Mouse (Mus musculus): ENCODE data around the gene Ptprj.
A peak's percentile ranks its signal among the peaks of the same experiment; 100 is the strongest.

Ptprj gene

GRCm38 (mm10) chr2:90522455-90522854 lies 58.0 kb downstream of the Ptprj start:
- no peak for DNase-seq (ENCODE audit: low spot score)

GRCm38 (mm10) chr2:90521909-90522308 lies 58.5 kb downstream of the Ptprj start:
- no peak for DNase-seq (ENCODE audit: low spot score)

- DNase-seq (ENCODE audit: low spot score), result no peak
Observed at GRCm38 (mm10) chr2:90518296-90518695, 62.2 kb downstream of the Ptprj start.

- DNase-seq (ENCODE audit: low spot score), result no peak
Observed at GRCm38 (mm10) chr2:90514969-90515368, 65.5 kb downstream of the Ptprj start.

- no peak for DNase-seq (ENCODE audit: low spot score)
Observed at GRCm38 (mm10) chr2:90509268-90509667, 71.2 kb downstream of the Ptprj start.

GRCm38 (mm10) chr2:90506143-90506542 lies 74.3 kb downstream of the Ptprj start:
- no peak for DNase-seq (ENCODE audit: low spot score)

GRCm38 (mm10) chr2:90504731-90505171 lies 75.7 kb downstream of the Ptprj start:
- DNase-seq (ENCODE audit: low spot score), result no peak

GRCm38 (mm10) chr2:90503182-90503833 lies 77.1 kb downstream of the Ptprj start:
- DNase-seq (ENCODE audit: low spot score), result peak; percentile 76

- peak; percentile 23 for DNase-seq (ENCODE audit: low spot score)
Observed at GRCm38 (mm10) chr2:90502738-90503137, 77.7 kb downstream of the Ptprj start.

- no peak for DNase-seq (ENCODE audit: low spot score)
Observed at GRCm38 (mm10) chr2:90501708-90502107, 78.7 kb downstream of the Ptprj start.

- no peak for DNase-seq (ENCODE audit: low spot score)
Observed at GRCm38 (mm10) chr2:90500892-90501291, 79.6 kb downstream of the Ptprj start.

GRCm38 (mm10) chr2:90499002-90499401 lies 81.4 kb downstream of the Ptprj start:
- no peak for DNase-seq (ENCODE audit: low spot score)

- DNase-seq (ENCODE audit: low spot score), result no peak
Observed at GRCm38 (mm10) chr2:90497551-90497950, 82.9 kb downstream of the Ptprj start.

GRCm38 (mm10) chr2:90496680-90497074 lies 83.8 kb downstream of the Ptprj start:
- DNase-seq (ENCODE audit: low spot score), result no peak

GRCm38 (mm10) chr2:90496012-90496679 lies 84.3 kb downstream of the Ptprj start:
- DNase-seq (ENCODE audit: low spot score), result no peak

GRCm38 (mm10) chr2:90490279-90491046 lies 90.0 kb downstream of the Ptprj start:
- no peak for DNase-seq (ENCODE audit: low spot score)

- no peak for DNase-seq (ENCODE audit: low spot score)
Observed at GRCm38 (mm10) chr2:90489839-90490238, 90.6 kb downstream of the Ptprj start.

- no peak for DNase-seq (ENCODE audit: low spot score)
Observed at GRCm38 (mm10) chr2:90488690-90489590, 91.5 kb downstream of the Ptprj start.

- no peak for DNase-seq (ENCODE audit: low spot score)
Observed at GRCm38 (mm10) chr2:90487471-90488238, 92.8 kb downstream of the Ptprj start.

GRCm38 (mm10) chr2:90486226-90486755 lies 94.2 kb downstream of the Ptprj start:
- no peak for DNase-seq (ENCODE audit: low spot score)

- DNase-seq (ENCODE audit: low spot score), result no peak
Observed at GRCm38 (mm10) chr2:90481505-90481904, 98.9 kb downstream of the Ptprj start.

Data from c-Kit-positive CD71-positive TER-119-positive erythroid progenitor cells, embryonic 14.5 days (primary cell).